Mouse (Mus musculus) spleen, embryonic (tissue): Measurements from ENCODE around the gene 6430628N08Rik.

ENCODE experiments used
- CTCF ChIA-PET: fragments of 350-600 bp; sonication (Branson Sonifier 250); formaldehyde crosslinking; loops from one replicate; lab custom pipeline; 2022; lab: Charles Lee

Gene 6430628N08Rik

GRCm38 (mm10) chr4:115890553-115890952 is at the start of gene 6430628N08Rik:
6430628N08Rik (plus strand) TSS chr4:115890665.
- CTCF ChIA-PET, result no interaction called here

DNA sequence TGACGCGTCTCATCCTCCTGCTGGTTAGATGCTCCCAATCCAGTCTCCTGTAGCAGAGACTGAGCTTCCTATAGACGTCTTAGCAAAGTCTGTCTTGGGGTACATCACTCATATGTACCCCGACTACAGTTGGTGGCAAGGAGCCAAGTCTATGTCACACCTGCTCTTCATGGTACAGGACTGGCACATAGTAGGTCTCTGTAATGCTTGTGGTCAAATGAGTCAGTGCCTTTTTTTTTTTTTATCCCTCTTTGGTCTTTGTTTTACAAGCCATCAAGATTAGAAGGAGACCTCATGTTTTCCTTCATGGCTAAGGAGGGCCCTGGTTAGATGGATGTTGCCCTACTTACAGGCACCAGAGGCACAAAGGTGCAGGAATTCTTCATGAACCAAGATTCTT is 49.6 kb upstream of the 6430628N08Rik start:
- CTCF ChIA-PET, result no interaction called here

DNA sequence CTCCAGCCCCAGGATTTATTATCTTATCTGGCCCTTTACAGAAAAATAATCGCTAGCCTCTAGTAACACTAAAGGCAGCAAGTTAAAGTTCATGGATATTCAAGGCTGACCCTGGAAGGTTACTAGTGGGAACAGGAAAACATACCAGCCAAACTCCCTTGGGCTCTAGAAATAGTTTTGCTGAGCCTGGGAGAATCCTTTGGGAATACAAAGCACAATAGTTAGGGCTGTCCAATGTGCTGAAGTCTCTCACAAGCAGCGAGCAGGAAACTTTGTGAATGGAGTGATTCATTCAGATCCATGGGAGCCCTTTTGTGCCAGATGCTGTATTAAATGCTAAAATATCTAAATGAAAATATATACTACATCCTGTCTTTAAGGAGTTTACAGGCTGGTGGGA is 43.8 kb upstream of the 6430628N08Rik start:
- CTCF ChIA-PET, result interaction anchor here (1.3 kb wide), 1 partner anchor 8 kb away, joined by 3 read pairs; the partner anchor contains the start of gene Mknk1

- CTCF ChIA-PET, result interaction anchor here (1.3 kb wide), 1 partner anchor 8 kb away, joined by 3 read pairs; the partner anchor contains the start of gene Mknk1
Observed at GRCm38 (mm10) chr4:115847377-115847776, 43.1 kb upstream of the 6430628N08Rik start.

- CTCF ChIA-PET, result interaction anchor here (1.3 kb wide), 1 partner anchor 9 kb away, joined by 3 read pairs; the partner anchor contains the start of gene Mknk1
Observed at GRCm38 (mm10) chr4:115848083-115848482, 42.4 kb upstream of the 6430628N08Rik start.

DNA sequence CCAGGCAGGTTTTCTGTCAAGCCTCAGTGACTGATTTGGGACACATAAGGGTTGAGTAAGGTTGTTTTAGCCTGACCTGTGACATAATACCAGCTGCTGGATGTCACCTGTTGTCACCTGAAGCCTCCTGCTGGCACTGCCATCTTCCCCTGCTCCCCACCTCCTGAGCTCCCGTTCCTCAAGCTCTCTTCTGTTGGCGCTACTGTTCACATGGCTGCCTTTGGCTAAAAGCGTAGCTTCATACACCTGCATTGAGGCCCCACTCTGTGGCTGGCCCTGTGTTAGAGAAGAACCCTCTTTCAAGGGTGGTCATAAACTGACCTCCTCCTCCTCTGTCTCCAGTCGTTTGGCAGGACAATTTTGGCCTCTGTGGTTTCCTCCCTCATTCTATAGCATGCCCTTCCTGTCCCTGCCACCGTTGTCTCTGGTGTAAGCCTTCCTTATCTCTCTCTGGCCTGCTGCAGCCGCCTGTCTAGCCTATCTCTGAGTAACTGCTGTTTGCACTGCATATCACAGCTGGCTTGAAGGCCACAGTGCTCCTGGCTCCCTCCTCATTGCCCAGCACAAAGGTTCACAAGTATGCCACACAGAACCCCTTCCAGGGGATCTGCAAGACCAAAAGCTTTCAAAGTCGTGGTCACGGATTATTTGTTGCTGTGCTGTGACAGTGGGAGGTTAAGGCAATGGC is 41.3 kb upstream of the 6430628N08Rik start:
- CTCF ChIA-PET, result interaction anchor here (0.6 kb wide), 1 partner anchor 992 kb away, joined by 4 read pairs; no protein-coding TSS in a partner anchor

DNA sequence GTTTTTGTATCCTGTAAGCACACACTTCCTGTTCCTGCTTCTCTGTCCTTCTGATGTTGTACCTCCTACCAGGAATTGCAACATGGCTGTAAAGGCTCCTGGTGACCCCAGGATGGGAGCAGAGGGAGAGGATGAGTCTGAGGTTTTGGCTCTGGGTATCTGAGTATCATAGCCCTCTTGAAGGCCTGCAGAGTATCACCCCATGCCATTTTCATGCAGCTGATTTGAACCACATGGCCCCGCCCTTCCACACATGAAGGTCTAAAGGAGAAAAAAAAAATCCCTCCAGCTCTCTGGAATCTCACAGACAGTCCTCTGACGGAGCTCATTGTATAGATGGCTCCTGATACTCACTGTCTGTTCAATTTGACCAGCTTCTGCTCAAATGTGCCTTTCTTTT is 40.4 kb upstream of the 6430628N08Rik start:
- CTCF ChIA-PET, result interaction anchor here (0.6 kb wide), 1 partner anchor 991 kb away, joined by 4 read pairs; no protein-coding TSS in a partner anchor

DNA sequence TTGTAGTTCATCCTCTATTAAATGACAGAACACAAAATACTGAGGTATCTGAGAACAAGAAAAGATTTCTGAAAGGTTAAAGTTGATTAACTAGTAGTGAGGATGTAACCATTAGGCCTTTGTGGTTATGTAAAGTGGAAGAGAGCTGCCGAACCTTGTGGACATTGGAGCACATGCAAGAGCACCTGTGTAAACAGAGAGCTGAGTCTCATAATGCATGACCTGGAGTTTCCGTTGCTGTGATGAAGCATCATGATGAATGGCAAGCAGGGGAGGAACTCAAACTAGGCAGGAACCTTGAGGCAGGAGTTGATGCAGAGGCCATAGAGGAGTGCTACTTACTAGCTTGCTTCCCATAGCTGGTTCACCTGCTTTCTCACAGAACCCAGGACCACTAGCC is 39.8 kb upstream of the 6430628N08Rik start:
- CTCF ChIA-PET, result interaction anchor here (0.6 kb wide), 1 partner anchor 124 kb away, joined by 36 read pairs; no protein-coding TSS in a partner anchor

GRCm38 (mm10) chr4:115851569-115851968 is 38.9 kb upstream of the 6430628N08Rik start:
- CTCF ChIA-PET, result no interaction called here

- CTCF ChIA-PET, result no interaction called here
Observed at GRCm38 (mm10) chr4:115855100-115855499, 35.4 kb upstream of the 6430628N08Rik start.

DNA sequence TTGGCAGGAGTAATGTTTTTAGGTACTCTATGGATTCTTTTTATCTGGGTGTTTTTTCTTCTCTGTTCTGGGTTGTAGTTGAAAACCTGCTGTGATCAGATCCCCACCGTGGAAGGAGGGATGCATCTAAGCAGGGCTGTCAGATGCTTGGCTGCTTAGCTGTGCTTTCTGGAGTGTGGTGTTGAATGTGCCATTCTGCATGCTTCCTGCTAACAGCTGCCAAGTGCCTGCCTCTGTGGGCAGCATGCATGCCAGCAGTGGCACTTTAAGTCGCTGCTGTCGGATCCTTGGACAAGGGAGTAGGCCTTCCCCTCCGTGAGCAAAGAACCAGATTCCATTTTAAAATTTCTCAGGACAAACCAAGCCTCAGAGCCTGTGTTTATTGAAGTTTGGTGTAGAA is 34.9 kb upstream of the 6430628N08Rik start:
- CTCF ChIA-PET, result no interaction called here

DNA sequence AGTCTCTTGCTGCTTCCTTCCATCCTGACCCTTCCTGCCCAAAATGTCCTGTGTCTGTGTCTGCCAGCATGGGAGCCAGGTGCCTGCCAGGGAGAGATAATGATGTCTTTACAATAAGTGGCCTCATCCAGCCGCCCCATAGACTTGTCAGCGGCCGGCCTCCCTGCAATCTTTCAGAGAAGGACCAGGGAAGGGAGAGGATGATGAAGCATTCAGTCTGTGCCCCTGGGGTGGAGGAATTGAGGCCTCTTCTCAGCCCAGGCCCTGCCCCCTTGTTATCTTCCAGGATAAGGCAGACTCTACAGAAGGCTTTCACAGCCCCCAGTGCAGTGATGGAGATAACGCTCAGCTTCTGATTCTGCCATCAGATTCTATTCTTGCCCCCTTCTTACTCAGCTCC is 34.2 kb upstream of the 6430628N08Rik start:
- CTCF ChIA-PET, result no interaction called here

DNA sequence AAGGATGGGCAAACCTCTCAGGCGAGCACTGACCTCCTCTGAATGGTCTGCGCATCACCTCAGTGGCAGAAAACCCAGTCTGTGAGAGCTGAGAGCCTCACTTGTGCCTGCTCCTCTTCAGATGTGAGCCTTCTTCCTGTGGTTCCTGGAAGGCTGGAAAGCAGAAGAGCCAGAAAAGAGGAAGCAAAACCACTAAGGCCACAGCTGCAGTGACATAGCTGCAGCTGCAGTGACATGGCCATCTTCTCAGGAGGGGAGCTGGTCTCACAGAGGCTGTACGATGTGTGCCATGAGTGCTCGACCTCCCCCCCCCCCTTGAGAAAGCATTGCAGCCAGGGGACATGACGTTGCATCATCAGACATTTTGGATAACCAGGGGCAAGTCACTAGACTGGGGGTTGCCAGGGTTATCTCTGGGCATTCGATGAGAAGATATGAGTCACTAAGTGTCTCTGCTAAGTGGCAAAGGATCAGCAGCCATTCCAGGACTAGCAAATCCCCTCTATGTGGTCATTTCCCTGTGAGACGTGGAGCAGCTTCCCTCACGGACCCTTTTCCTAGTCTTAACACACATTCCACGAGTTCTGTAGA is 33.1 kb upstream of the 6430628N08Rik start:
- CTCF ChIA-PET, result no interaction called here

- CTCF ChIA-PET, result no interaction called here
Observed at GRCm38 (mm10) chr4:115863352-115863751, 27.1 kb upstream of the 6430628N08Rik start.

- CTCF ChIA-PET, result no interaction called here
Observed at GRCm38 (mm10) chr4:115863880-115864279, 26.6 kb upstream of the 6430628N08Rik start.

- CTCF ChIA-PET, result no interaction called here
Observed at GRCm38 (mm10) chr4:115869512-115870210, 20.8 kb upstream of the 6430628N08Rik start.

DNA sequence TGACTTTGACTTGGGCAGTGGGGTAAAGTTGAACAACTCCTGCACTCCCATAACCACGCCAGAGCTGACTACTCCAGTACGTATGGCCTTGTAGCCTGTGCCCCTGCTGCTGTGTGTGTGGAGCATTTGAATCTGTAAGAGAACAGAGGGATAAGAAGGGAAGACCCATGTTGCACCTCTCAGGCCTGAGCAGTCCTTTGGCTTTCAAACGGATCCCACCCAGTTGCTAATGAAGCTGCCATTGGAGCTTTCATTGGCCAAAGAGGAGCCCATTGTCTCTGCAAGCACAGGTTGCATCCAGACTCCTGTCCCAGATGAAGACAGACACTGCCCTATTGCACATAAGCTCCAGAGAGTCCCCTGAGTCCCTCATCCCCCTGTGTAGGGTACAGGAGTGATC is 17.2 kb upstream of the 6430628N08Rik start:
- CTCF ChIA-PET, result no interaction called here

DNA sequence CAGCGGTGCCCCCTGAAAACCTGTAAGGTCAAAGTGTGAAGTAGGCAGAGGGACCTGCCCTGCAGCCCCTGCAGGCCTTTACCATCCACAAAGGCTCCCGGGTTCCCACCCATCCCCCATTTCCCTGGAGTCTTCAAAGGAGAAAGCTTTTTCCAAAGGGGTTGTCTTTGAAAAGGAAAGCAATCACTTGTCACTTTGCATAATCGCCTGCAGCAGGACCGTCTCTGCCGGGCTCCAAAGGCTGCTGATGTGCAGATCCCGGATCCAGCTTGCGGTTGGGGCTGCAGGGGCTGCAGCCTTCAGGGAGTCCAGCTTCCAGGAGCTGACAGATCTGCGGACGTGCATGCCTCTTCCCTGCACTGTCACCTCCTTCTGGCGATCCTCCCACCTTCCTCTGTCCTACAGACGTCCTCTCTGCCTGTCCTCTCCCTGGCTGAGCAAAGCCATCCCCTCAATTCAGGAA is 12.2 kb upstream of the 6430628N08Rik start:
- CTCF ChIA-PET, result no interaction called here

DNA sequence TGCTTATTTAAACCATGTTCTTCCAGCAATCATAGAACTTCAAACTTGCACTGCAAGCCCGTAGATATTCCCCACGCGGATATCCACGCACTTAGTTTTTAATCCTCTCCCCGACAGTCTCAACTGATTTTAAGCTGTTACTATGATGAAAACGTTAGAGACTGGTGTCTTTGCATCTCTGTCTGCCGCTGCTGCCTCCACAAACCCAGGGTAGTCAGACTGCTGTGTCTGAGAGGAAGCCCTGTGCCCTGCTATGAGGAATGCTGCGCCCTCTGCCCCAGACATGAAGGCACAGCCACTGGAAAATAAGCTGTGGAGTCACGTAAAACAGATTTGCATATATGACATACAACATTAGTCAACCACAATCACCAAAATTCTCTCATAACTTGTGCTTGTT is 11.6 kb upstream of the 6430628N08Rik start:
- CTCF ChIA-PET, result no interaction called here

- CTCF ChIA-PET, result no interaction called here
Observed at GRCm38 (mm10) chr4:115881183-115881582, 9.3 kb upstream of the 6430628N08Rik start.

GRCm38 (mm10) chr4:115882195-115882594 is 8.3 kb upstream of the 6430628N08Rik start:
- CTCF ChIA-PET, result no interaction called here

- CTCF ChIA-PET, result no interaction called here
Observed at GRCm38 (mm10) chr4:115884022-115884421, 6.4 kb upstream of the 6430628N08Rik start, which contains the start of gene Kncn. Kncn (plus strand) TSS chr4:115884400.
